19 mouse cellular contexts compared by ENCODE assay signal in the genomic region with DNA sequence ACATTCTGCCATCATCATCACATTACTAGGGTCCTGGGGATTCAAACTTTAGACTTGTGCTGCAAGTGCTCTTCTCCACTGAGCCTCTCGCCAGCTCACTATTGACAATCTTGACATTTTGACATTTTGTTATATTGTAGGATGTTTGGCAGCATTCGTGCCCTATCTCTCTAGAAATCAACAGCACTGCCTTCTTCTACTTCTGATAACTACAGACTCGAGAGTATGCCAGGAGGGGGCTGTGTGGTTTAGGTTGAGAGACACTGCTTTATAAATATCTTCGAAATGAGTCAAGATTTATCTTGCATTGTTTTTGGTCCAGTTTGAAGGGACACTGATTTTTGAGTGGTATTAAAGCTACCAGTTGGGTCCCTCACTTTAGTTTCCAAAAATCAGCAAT.
"Had no signal": no experiment of that assay in that cellular context is flagged by ENCODE, and none has a peak within 500 bp of the region (broad histone marks: within the 10 kb centered on the region; RNA-seq: fewer than 3 reads in every experiment).

No protein-coding gene starts in this region.

- DNase-seq: kidney, adult 2 months; kidney, postnatal 25 days; liver; lung, postnatal 10 days; lung, postnatal 4 days; retina, postnatal 1 day; right cerebral cortex, postnatal 25 days; spleen, adult 18-20 months had no signal

- H3K4me1 ChIP-seq: limb, embryonic 10.5 days; limb, embryonic 13.5 days; liver, embryonic 15.5 days; lung, embryonic 15.5 days; midbrain, embryonic 12.5 days; midbrain, embryonic 15.5 days; neural tube, embryonic 13.5 days; stomach, embryonic 15.5 days had no signal

- H3K27ac ChIP-seq: kidney, postnatal 0 days; limb, embryonic 10.5 days; limb, embryonic 13.5 days; liver, embryonic 12.5 days; liver, embryonic 15.5 days; lung, embryonic 15.5 days; midbrain, embryonic 12.5 days; midbrain, embryonic 15.5 days; neural tube, embryonic 13.5 days; stomach, embryonic 15.5 days had no signal

- ATAC-seq: intestine, postnatal 0 days; liver, embryonic 12.5 days; midbrain, embryonic 15.5 days had no signal

- H3K4me3 ChIP-seq: limb, embryonic 10.5 days; limb, embryonic 13.5 days; liver, embryonic 12.5 days; liver, embryonic 15.5 days; lung, embryonic 15.5 days; midbrain, embryonic 12.5 days; midbrain, embryonic 15.5 days; neural tube, embryonic 13.5 days; stomach, embryonic 15.5 days had no signal
